Mouse (Mus musculus): ENCODE results near the gene Frat1. TPM values are rescaled to one million over a fixed set of nuclear protein-coding genes. Genes with fewer than 3 reads are reported as not detected.
A peak's percentile ranks its signal among the peaks of the same experiment; 100 is the strongest.

Frat1 gene
- total RNA-seq, 2 experiments from 2014 or later, result 5.3 to 7.3 TPM

DNA sequence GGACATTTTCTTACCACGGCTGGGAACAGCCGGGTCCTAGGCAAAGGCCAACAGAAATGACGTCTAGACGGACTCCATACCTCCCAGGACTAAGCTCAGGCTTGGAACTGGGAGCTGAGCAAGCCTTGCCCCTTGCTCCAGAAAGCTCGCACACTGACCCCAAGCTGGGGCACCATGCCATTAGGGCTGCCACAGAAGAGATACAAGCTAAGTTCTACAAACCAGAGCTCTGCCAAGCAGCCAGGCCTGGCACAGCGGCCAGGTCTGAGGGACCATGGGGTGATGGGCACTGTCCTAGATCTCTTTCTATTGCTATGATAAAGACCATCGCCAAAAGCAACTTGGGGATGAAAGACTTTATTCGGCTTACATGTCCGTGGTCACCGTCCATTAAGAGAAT lies 17.2 kb upstream of the Frat1 start:
- intact Hi-C loops (cut with DNase I), result no loop called here
- DNase-seq, result peak in 1 of 2 experiments; percentile 17

- intact Hi-C loops (cut with DNase I), result no loop called here
- no peak for DNase-seq
Measured at GRCm38 (mm10) chr19:41813374-41813773, 16.4 kb upstream of the Frat1 start.

DNA sequence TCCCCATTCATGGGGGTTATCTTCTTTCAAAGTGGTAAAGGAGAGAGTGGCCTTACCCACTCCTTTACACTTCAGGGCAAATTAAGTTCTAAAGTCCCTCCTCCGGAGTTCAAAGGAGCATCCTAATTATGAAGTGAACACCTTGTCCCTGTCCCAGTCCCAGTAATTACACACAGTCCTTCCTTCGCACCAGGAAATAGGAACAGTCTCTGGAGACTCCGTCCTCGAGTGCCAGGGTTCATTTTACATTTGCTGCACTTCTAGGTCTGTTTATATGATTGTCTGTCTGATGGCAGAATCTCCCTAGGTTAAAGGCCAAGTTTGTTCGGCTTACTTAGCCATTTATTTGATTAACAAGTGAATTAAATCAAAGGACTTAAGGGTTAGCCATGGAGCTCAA lies 13.4 kb upstream of the Frat1 start:
- DNase-seq, result no peak
- intact Hi-C loops (cut with DNase I), result no loop called here

DNA sequence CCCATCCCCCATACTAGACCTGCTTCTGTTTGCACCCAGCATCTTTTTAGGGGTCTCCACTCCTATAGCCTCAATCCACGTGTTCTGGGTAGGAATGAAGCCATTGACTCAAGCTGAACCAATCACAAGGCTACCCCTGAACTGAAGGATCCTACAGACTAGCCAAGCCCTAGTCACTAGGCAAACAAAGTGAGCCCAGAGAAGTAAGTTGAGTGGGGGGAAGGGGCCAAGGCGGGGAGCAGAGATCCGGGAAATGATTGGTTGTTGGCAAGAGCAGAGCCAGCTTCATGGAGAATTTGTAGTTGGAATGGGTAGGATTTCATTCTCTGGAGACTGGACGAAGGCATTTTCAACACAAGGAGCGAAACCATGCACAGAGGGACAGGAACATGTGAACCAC lies 12.9 kb upstream of the Frat1 start:
- DNase-seq, result no peak
- intact Hi-C loops (cut with DNase I), result no loop called here

- intact Hi-C loops (cut with DNase I), result no loop called here
- DNase-seq, result peak; percentile 44 to 58
Measured at GRCm38 (mm10) chr19:41817325-41817724, 12.4 kb upstream of the Frat1 start.

- no peak for DNase-seq
- intact Hi-C loops (cut with DNase I), result no loop called here
Measured at GRCm38 (mm10) chr19:41818749-41819148, 11.0 kb upstream of the Frat1 start.

- DNase-seq, result no peak
- intact Hi-C loops (cut with DNase I), result no loop called here
Measured at GRCm38 (mm10) chr19:41821436-41821835, 8.3 kb upstream of the Frat1 start.

DNA sequence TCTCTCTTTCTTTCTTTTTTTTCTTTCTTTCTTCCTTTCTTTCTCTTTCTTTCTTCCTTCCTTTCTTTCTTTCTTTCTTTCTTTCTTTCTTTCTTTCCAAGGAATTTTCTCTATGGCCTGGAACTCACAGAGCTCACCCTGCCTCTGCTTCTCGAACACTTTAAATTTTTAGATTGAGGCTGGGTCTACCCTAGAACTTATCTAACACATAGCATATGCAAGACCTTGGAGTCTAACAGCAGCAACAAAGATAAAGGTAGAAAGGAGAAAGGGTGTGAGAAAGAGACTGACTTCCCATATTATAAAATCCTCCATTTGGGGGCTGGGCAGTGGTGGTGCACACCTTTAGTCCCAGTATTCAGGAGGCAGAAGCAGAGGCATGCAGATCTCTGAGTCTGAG lies 7.2 kb upstream of the Frat1 start:
- intact Hi-C loops (cut with DNase I), result no loop called here
- DNase-seq, result no peak

DNA sequence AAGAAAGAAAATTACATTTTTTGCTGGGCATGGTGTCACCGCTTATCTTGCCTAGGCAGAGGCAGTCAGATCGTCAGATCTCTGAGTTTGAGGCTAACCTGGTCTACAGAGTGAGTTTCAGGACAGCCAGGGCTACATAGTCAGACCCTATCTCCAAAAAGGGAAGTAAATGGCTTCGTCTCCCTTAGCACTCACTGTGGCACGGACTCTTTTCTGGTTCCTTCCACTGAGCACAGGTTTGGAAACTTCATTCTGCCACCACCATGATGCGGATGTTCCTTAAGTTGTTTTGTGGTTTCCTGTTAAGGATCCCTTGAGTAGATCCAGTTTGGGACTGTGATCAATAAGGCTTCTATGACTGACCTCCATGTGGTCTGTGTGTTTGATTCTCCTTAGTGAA lies 4.8 kb upstream of the Frat1 start:
- no peak for DNase-seq
- intact Hi-C loops (cut with DNase I), result no loop called here

DNA sequence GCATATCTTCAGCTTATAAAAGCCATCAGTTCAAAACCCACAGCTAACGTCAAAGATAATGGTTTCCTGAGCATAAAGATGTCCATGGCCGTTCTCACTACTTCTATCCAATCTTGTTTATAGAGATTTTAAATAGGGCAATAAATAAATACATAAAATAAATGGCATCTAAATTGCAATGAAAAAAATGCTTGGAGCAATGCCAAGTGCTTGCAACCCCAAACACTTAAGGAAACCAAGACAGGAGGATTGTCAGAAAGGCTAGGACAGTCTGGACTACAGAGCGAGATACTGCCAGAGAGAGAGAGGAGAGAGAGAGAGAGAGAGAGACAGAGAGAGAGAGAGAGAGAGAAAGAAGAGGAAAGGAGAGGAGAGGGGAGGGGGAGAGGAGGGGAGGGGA lies 3.2 kb upstream of the Frat1 start:
- DNase-seq, result no peak

GRCm38 (mm10) chr19:41828941-41829340 lies 829 bp upstream of the Frat1 start:
- DNase-seq, result no peak
- intact Hi-C loops (cut with DNase I), result no loop called here

More for the DNA sequence above, 3.2 kb upstream of the Frat1 start:
- intact Hi-C loops (cut with DNase I), result no loop called here

DNA sequence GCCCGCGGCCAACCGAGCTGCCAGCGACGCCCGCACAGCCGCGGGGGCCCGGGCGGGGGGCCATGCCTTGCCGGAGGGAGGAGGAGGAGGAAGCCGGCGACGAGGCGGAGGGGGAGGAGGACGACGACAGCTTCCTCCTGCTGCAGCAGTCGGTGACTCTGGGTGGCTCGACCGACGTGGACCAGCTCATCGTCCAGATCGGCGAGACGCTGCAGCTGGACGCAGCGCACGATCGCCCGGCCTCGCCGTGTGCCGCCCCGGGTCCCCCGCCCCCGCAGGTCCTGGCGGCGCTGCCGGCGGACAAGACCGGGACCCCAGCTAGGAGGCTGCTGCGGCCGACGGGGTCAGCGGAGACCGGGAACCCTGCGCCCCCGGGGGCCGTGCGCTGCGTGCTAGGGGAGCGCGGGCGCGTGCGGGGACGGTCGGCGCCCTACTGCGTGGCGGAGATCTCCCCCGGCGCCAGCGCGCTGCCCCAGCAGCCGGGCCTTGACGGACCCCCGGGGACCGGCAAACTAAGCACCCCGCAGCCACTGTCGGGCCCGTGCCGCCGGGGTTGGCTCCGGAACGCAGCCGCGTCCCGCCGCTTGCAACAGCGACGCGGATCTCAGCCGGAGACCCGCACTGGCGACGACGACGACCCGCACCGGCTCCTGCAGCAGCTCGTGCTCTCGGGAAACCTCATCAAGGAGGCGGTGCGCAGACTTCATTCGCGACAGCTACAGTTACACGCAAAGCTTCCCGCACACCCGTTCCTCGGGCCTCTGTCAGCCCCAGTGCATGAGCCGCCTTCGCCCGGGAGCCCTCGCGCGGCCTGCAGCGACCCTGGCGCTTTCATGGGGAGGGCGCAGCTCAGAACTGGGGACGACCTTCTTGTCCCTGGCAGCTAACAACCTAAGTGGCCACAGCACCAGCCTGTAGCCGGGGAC lies 599 bp downstream of the Frat1 start:
- DNase-seq, result peak; percentile 48 to 62
- intact Hi-C loops (cut with DNase I), result loop anchor here (2.0 kb wide), 1 partner anchor 16 kb away; no protein-coding TSS in a partner anchor

DNA sequence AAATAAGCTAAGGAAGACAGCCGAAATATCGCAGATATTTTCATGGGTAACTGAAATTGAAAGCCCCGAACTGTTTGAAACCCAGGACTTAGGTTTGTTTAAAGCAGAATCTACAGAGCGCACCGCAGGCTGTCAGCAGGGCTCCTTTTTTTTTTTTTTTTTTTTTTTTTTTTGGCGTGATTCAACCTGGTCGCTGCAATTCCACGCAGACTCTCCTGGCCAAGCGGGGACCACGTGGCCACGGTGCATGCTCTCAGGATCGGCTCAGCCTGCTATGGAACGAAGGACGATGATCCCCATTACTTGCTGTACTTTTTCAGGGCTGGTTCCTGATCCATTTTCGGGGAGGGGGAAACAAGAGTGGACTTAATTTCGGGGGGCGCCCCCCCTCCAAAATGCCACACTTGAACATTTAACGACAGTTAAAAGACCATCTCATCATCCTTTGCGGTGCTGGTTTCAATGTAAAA lies 1.4 kb downstream of the Frat1 start:
- intact Hi-C loops (cut with DNase I), result loop anchor here (2.0 kb wide), 1 partner anchor 16 kb away; no protein-coding TSS in a partner anchor
- no peak for DNase-seq

- intact Hi-C loops (cut with DNase I), result loop anchor here (2.0 kb wide), 1 partner anchor 15 kb away; no protein-coding TSS in a partner anchor
- no peak for DNase-seq
Measured at GRCm38 (mm10) chr19:41831718-41832391, 2.1 kb downstream of the Frat1 start.

DNA sequence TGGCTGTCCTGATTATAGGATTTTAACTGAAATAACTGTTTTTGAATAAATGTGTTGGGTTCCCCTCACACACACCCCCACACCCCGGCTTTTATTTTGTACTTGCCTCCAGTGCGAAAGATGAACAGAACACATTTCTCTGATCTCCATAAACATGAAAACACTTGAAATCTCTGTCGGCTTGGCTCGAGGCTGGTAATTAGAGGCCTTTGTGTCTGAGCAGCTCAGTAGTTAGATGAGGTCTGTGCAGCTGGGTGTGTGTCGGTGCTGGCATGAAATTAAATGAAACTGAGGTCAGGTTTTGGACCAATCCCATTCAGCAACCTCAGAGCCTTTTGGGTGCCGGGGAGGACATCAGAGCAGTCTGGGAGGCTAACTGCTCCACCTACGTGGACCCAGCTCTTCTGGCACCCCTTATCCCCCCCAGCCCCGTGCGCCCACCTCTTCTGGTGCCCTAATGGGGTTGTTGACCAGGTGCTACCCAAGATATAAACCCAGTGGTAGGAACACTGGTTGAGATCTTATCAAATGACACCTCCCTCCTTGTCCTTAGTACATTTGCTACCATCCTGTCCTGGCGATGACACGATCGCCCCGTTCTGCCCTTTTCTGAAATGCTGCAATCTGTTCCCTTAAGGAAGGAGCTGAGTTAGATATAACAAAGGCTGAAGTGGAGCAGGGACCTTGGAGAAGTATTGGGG lies 2.9 kb downstream of the Frat1 start:
- intact Hi-C loops (cut with DNase I), result no loop called here
- no peak for DNase-seq

- DNase-seq, result no peak
- intact Hi-C loops (cut with DNase I), result no loop called here
Measured at GRCm38 (mm10) chr19:41835407-41835806, 5.6 kb downstream of the Frat1 start.

- intact Hi-C loops (cut with DNase I), result no loop called here
- no peak for DNase-seq
Measured at GRCm38 (mm10) chr19:41835816-41836215, 6.0 kb downstream of the Frat1 start.

DNA sequence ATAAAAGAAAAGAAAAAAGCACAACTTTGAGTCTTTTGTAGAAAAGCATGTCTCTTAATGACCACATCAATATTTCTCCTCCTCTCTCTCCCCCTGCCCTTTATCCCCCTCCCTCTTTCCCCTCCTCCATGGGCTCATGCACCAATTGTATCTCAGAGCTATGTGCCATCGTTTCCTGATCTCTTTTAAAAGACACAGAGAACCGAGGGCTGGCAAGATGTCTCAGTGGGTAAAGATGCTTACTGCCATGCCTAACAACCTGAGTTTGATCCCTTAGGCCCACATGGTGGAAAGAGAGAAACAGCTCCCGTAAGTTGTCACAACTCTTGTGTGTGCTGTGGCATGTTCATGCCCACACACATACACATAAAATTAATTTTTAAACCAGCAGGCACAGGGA lies 6.9 kb downstream of the Frat1 start:
- no peak for DNase-seq
- intact Hi-C loops (cut with DNase I), result no loop called here

- no peak for DNase-seq
- intact Hi-C loops (cut with DNase I), result no loop called here
Measured at GRCm38 (mm10) chr19:41837194-41837916, 7.6 kb downstream of the Frat1 start.

- DNase-seq, result no peak
- intact Hi-C loops (cut with DNase I), result no loop called here
Measured at GRCm38 (mm10) chr19:41837917-41838261, 8.1 kb downstream of the Frat1 start.

All from gastrocnemius, postnatal 36 days (tissue).